Mouse (Mus musculus): ENCODE measurements around the gene Iqsec1. TPM values are rescaled to one million over a fixed set of nuclear protein-coding genes. Genes with fewer than 3 reads are reported as not detected.

Gene Iqsec1
- polyA plus RNA-seq, 1 experiment from 2014 or later = 15.0 TPM

GRCm38 (mm10) chr6:90607196-90607595 lies 381.3 kb downstream of the Iqsec1 start:
- Histone ChIP-seq H3K9me3 (no peaks in the 10 kb centered on the region), H3K4me1 (peaks cover 12% of the 10 kb centered on the region), H3K9ac (no peak overlapping the region), H3K4me3 (replicated peaks) (no peak overlapping the region), H3K27ac (no peak overlapping the region), H3K36me3 (replicated peaks) (no peaks in the 10 kb centered on the region), H3K4me2 (no peak overlapping the region), H3K27me3 (peaks cover 13% of the 10 kb centered on the region)
- ATAC-seq (ENCODE audit: low FRiP score) = no peak
- WGBS = 18% methylated on average over 5 of the region's 5 CpGs

GRCm38 (mm10) chr6:90606538-90606937 lies 381.9 kb downstream of the Iqsec1 start:
- H3K27me3 ChIP-seq = peaks cover 13% of the 10 kb centered on the region
- ATAC-seq (ENCODE audit: low FRiP score) = no peak
- H3K4me3 ChIP-seq (replicated peaks) = no peak overlapping the region
- no peak overlapping the region for H3K4me2 ChIP-seq
- H3K9me3 ChIP-seq = no peaks in the 10 kb centered on the region
- 25% methylated on average over 7 of the region's 7 CpGs for WGBS
- no peak overlapping the region for H3K9ac ChIP-seq
- peaks cover 12% of the 10 kb centered on the region for H3K4me1 ChIP-seq
- H3K27ac ChIP-seq = no peak overlapping the region
- no peaks in the 10 kb centered on the region for H3K36me3 ChIP-seq (replicated peaks)

Small RNA genes within 50 kb of the gene (microRNA-seq; reads per million reads assigned to microRNA genes)
- not detected for gene Gm24816

Other genes starting within 250 kb of the Iqsec1 start
- 32.7 and 37.9 TPM in 2 replicates for gene Nup210, start 128.1 kb upstream of the Iqsec1 start, polyA plus RNA-seq (2016; fragmentation: Nextera tagmentation; extraction: Ambion mirVana)
- 16.3 and 18.0 TPM in 2 replicates for gene Hdac11, start 168.0 kb upstream of the Iqsec1 start, polyA plus RNA-seq (2016; fragmentation: Nextera tagmentation; extraction: Ambion mirVana)
- gene Fbln2, start 223.8 kb upstream of the Iqsec1 start, polyA plus RNA-seq (2016; fragmentation: Nextera tagmentation; extraction: Ambion mirVana) = 39.4 and 45.6 TPM in 2 replicates

Measured in forebrain, embryonic 12.5 days (tissue).